Mouse (Mus musculus): ENCODE data around the gene Nostrin.

DNA sequence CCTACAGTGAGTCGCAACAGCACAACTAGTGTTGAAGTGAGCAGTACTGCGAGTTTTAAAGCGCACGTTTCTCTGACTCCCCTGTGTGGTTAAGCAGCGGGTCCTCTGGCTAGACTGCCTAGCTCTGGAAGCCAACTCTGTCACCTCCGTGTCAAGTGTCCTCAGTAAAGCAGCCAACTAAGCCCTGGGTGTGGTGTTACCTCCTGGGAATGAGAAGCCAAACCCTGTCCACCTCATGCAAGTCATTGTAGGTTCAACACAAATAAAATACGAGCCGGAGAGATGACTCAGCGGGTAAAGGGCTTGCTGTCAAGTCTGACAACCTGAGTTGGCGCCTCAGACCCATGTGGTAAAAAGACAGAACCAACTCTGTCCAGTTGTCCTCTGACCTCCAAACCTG is 13.6 kb downstream of the Nostrin start:
- TF ChIP-seq CTCF (IDR thresholded peaks at IDR 0.05; ENCODE audit: low read depth, low read length) (no peak), POLR2A (IDR thresholded peaks at IDR 0.05; ENCODE audit: insufficient read depth, low read length) (no peak)
